Mouse (Mus musculus): ENCODE measurements around the gene Apod. TPM values are rescaled to one million over a fixed set of nuclear protein-coding genes. Genes with fewer than 3 reads are reported as not detected.

Apod gene
- 1 to 10 TPM in 2 of 26 experiments, not detected in 24; 1.2 to 4.0 TPM for total RNA-seq (2018; cell fraction: chromatin; rRNA removed)
- 1 to 10 TPM in 3 of 26 experiments, under 1 TPM in 21, not detected in 2; 0.16 to 2.1 (median 0.59) TPM for total RNA-seq (2018; cell fraction: cytosol; rRNA removed)
- 1 to 10 TPM in 7 of 26 experiments, under 1 TPM in 4, not detected in 15; 0.75 to 1.6 (median 1.0) TPM for total RNA-seq (2018; cell fraction: nucleus; rRNA removed)
- polyA plus RNA-seq (2018): 0.31 to 0.71 TPM (median 0.42 TPM) in 3 replicates

DNA sequence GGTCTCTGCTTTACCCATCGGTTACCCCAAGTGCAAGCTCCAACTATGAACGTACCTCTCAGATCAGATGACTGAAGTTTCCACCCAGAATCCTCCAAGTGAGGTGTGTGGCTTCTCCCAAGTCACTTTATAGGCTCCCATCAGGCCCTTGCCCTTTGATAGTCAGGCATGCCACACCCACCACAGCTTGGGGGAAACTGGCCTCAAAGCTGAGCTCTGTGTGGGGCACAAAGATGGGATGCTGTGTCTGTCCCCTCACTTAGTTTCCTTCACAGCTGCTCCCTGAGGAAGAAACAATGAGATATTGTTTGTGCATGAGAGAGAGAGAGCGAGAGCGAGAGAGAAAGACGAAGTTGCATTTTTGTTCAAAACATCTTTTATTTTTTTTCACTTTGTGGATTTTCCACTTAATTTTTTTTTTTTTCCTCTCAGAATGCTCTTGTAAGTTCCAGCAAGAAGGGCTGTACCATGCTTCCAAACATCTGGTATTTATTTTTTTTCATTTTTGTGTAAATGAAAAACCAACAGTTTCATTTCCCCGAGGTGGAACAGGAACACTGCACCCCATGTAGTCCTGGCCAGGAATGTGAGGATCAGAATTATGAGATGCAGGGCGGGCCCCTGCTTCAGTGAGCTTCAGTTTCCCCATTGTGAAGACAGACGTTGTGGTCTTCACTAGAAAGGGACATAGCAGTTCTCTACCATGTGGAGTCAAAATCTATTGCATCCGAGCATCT is at the start of gene Apod:
TSS of gene Apod (minus strand) at position 312 of the 737 bp plus-strand sequence.
- Histone ChIP-seq H3K27ac (no peak within 1 kb of the TSS), H3K4me3 (ENCODE audit: inconsistent target) (no peak within 1 kb of the TSS)
- WGBS (ENCODE audit: missing documents): 80% methylated on average over 8 of the region's 9 CpGs

GRCm38 (mm10) chr16:31363685-31364436 is 49.3 kb upstream of the Apod start:
- WGBS (ENCODE audit: missing documents): 80% methylated on average over 11 of the region's 11 CpGs

More for the DNA sequence above, at the start of gene Apod:
- Histone ChIP-seq H3K79me2 (ENCODE audit: inconsistent target) (no peaks in the 10 kb centered on the region), H3K36me3 (ENCODE audit: inconsistent target) (no peaks in the 10 kb centered on the region)

DNA sequence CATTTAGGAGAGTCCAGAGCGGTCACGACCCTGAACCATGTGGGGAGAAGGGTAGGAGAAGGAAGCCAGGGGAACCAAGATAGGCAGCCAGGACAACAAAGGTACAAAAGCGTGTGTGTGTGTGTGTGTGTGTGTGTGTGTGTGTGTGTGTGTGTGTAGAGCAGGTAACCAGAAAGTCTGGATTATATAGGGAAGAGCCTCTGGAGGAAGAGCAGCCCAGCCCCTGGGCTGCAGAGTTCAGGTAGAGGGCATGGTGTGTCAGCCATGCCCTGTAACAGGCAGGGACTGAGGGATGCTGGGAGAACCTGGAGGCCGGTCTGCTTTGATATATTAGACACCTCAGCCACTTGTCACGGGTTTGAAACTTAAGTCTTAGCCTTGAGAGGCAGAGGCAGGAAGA is 44.9 kb upstream of the Apod start:
- WGBS (ENCODE audit: missing documents): 84% methylated on average over 5 of the region's 5 CpGs

More at GRCm38 (mm10) chr16:31363685-31364436, 49.3 kb upstream of the Apod start:
- no peaks in the 10 kb centered on the region for H3K79me2 ChIP-seq (ENCODE audit: inconsistent target)
- no peak overlapping the region for H3K27ac ChIP-seq
- H3K36me3 ChIP-seq (ENCODE audit: inconsistent target): no peaks in the 10 kb centered on the region
- H3K4me3 ChIP-seq (ENCODE audit: inconsistent target): no peak overlapping the region

DNA sequence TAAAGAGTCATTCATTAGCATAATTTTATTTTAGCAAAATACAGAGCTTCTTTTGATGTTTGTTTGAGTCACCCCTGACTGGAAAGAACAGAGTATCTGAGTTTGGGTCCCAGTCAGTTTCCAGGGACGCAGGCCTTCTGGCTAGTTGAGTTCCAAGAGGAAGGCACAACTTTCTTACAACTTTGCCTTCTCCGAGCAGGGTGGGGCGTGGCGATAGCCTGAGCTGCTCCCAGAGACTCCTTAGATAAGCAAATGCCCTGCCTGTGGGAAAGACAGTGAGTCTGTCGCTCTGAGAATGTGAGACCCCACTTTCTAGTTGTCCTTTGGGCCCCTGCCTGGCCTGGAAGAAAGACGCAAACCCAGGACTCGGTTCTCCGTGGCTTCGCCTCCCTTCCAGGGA is 44.4 kb upstream of the Apod start:
- no peaks in the 10 kb centered on the region for H3K36me3 ChIP-seq (ENCODE audit: inconsistent target)
- no peak overlapping the region for H3K27ac ChIP-seq
- no peaks in the 10 kb centered on the region for H3K79me2 ChIP-seq (ENCODE audit: inconsistent target)
- no peak overlapping the region for H3K4me3 ChIP-seq (ENCODE audit: inconsistent target)
- 98% methylated on average over 9 of the region's 9 CpGs for WGBS (ENCODE audit: missing documents)

More for the DNA sequence above, 44.9 kb upstream of the Apod start:
- H3K27ac ChIP-seq: no peak overlapping the region
- no peaks in the 10 kb centered on the region for H3K36me3 ChIP-seq (ENCODE audit: inconsistent target)
- H3K79me2 ChIP-seq (ENCODE audit: inconsistent target): no peaks in the 10 kb centered on the region
- no peak overlapping the region for H3K4me3 ChIP-seq (ENCODE audit: inconsistent target)

DNA sequence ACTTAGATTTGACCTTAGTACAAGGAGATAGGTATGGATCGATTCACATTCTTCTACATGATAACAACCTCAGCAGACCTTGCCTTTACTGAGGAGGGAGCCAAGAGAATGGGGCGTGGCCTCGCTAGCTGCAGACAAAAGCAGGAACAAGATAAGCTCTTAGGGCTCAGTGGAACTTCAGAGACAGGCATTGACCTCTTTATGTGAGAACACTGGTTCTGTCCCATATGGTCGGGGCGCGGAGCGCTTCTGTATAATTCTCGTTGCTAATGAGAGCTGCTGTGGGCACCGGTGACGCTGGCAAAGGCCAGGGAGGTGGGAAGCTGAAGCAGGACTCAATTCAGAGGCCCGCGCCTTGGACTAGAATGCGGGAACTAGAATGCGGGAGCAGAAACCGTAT is 44.0 kb upstream of the Apod start:
- Histone ChIP-seq H3K27ac (no peak overlapping the region), H3K4me3 (ENCODE audit: inconsistent target) (no peak overlapping the region), H3K36me3 (ENCODE audit: inconsistent target) (no peaks in the 10 kb centered on the region), H3K79me2 (ENCODE audit: inconsistent target) (no peaks in the 10 kb centered on the region)
- 82% methylated on average over 15 of the region's 15 CpGs for WGBS (ENCODE audit: missing documents)

DNA sequence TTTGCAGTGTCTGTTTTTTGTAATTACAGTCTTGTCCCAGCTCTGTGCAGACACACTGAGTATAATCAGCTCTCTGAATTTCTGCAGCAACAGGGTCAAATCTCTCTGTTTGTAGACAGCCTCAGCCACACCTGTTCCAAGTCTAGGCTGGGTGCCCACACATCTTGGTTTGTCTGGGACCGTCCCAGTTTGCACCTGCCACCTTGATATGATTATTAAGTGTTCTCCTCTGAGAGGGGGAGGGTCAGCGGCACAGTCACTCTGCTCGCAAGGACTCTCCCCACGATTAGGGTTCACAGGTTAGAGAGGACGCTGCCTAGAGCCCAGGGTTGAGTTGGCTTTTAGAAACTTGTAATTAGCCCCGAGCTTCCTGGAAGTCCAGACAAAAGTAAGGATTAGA is 41.3 kb upstream of the Apod start:
- Histone ChIP-seq H3K79me2 (ENCODE audit: inconsistent target) (no peaks in the 10 kb centered on the region), H3K36me3 (ENCODE audit: inconsistent target) (no peaks in the 10 kb centered on the region), H3K27ac (no peak overlapping the region), H3K4me3 (ENCODE audit: inconsistent target) (no peak overlapping the region)
- WGBS (ENCODE audit: missing documents): 78% methylated on average over 6 of the region's 6 CpGs

- no peak overlapping the region for H3K27ac ChIP-seq
- H3K36me3 ChIP-seq (ENCODE audit: inconsistent target): no peaks in the 10 kb centered on the region
- H3K4me3 ChIP-seq (ENCODE audit: inconsistent target): no peak overlapping the region
- H3K79me2 ChIP-seq (ENCODE audit: inconsistent target): no peaks in the 10 kb centered on the region
- 33% methylated on average over 15 of the region's 17 CpGs for WGBS (ENCODE audit: missing documents)
These were observed 40.0 kb upstream of the Apod start for GRCm38 (mm10) chr16:31354341-31355329.

- WGBS (ENCODE audit: missing documents): 59% methylated on average over 4 of the region's 4 CpGs
- no peaks in the 10 kb centered on the region for H3K79me2 ChIP-seq (ENCODE audit: inconsistent target)
- H3K36me3 ChIP-seq (ENCODE audit: inconsistent target): no peaks in the 10 kb centered on the region
- no peak overlapping the region for H3K27ac ChIP-seq
- H3K4me3 ChIP-seq (ENCODE audit: inconsistent target): no peak overlapping the region
These were observed 38.4 kb upstream of the Apod start for GRCm38 (mm10) chr16:31352996-31353395.

DNA sequence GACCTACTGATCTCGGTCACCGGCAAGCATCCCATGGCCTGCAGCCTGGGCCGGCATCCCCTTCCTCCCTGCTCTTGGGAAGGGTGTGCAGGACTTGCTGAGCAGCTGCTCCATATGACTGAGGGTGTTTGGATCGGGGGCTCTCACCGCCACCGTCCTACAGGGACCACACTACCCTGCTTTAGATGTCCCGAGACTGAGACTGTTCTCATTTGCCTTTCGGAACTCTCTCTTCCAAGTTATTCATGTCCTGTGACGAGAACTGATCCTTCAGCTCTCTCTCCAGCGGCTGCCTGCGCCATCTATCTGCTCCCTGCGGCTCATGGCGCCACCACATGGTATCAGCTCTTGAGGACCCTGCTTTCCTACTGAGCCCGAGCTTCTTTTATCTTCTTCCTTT is 33.0 kb upstream of the Apod start:
- no peaks in the 10 kb centered on the region for H3K79me2 ChIP-seq (ENCODE audit: inconsistent target)
- no peaks in the 10 kb centered on the region for H3K36me3 ChIP-seq (ENCODE audit: inconsistent target)
- 30% methylated on average over 14 of the region's 14 CpGs for WGBS (ENCODE audit: missing documents)
- no peak overlapping the region for H3K27ac ChIP-seq
- no peak overlapping the region for H3K4me3 ChIP-seq (ENCODE audit: inconsistent target)

DNA sequence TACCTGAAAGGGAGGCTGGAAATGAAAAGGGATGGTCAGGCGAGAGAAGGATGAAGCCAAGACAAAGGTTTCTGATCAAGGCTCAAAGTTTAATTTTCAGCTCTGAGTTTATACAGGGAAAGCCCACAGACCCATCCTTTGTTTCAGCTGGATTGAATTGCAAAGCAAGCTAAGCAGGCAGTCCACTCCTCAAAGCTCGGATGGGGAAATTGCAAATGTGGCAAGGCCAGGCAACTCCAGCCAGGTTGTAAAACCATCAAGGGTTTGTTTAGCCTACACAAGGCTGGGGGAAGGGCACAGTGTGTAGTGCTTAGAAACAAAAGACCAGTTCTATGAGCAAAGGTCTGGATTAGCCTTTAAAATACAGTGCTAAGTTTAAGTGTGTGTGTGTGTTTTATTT is 28.4 kb upstream of the Apod start:
- H3K27ac ChIP-seq: no peak overlapping the region
- H3K36me3 ChIP-seq (ENCODE audit: inconsistent target): no peaks in the 10 kb centered on the region
- WGBS (ENCODE audit: missing documents): 82% methylated on average over 2 of the region's 2 CpGs
- no peaks in the 10 kb centered on the region for H3K79me2 ChIP-seq (ENCODE audit: inconsistent target)
- H3K4me3 ChIP-seq (ENCODE audit: inconsistent target): no peak overlapping the region

GRCm38 (mm10) chr16:31342556-31342955 is 27.9 kb upstream of the Apod start:
- Histone ChIP-seq H3K4me3 (ENCODE audit: inconsistent target) (no peak overlapping the region), H3K27ac (no peak overlapping the region), H3K36me3 (ENCODE audit: inconsistent target) (no peaks in the 10 kb centered on the region), H3K79me2 (ENCODE audit: inconsistent target) (no peaks in the 10 kb centered on the region)
- WGBS (ENCODE audit: missing documents): 57% methylated on average over 4 of the region's 5 CpGs

- Histone ChIP-seq H3K4me3 (ENCODE audit: inconsistent target) (no peak overlapping the region), H3K36me3 (ENCODE audit: inconsistent target) (no peaks in the 10 kb centered on the region), H3K27ac (no peak overlapping the region), H3K79me2 (ENCODE audit: inconsistent target) (no peaks in the 10 kb centered on the region)
- WGBS (ENCODE audit: missing documents): 91% methylated on average over 5 of the region's 5 CpGs
These were observed 24.7 kb upstream of the Apod start for GRCm38 (mm10) chr16:31339332-31339731.

- Histone ChIP-seq H3K79me2 (ENCODE audit: inconsistent target) (no peaks in the 10 kb centered on the region), H3K27ac (no peak overlapping the region), H3K4me3 (ENCODE audit: inconsistent target) (no peak overlapping the region), H3K36me3 (ENCODE audit: inconsistent target) (no peaks in the 10 kb centered on the region)
- WGBS (ENCODE audit: missing documents): 88% methylated on average over 3 of the region's 3 CpGs
These were observed 23.3 kb upstream of the Apod start for GRCm38 (mm10) chr16:31337956-31338355.

DNA sequence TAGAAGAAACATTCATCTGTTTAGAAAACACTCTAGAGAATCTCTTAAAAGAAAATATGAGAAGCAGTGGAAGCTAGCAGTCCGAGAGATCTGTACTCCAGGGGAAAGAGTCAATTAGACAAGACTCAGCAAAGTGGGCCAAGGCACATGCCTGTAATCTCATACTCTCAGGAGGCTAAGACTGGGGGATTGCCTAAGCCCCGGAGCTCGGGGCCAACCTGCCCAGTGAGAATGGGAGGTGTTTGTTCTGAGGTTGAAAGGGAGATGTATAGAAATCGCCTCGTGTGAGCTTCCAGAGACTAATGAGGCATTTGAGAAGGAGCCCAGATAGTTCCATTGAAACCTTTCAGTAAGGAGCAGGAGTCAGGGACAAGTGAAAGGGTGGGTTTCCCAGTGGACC is 20.2 kb upstream of the Apod start:
- Histone ChIP-seq H3K27ac (no peak overlapping the region), H3K79me2 (ENCODE audit: inconsistent target) (no peaks in the 10 kb centered on the region), H3K4me3 (ENCODE audit: inconsistent target) (no peak overlapping the region), H3K36me3 (ENCODE audit: inconsistent target) (no peaks in the 10 kb centered on the region)
- 80% methylated on average over 5 of the region's 5 CpGs for WGBS (ENCODE audit: missing documents)
